10 mouse cellular contexts compared by ENCODE assay signal in the genomic region with DNA sequence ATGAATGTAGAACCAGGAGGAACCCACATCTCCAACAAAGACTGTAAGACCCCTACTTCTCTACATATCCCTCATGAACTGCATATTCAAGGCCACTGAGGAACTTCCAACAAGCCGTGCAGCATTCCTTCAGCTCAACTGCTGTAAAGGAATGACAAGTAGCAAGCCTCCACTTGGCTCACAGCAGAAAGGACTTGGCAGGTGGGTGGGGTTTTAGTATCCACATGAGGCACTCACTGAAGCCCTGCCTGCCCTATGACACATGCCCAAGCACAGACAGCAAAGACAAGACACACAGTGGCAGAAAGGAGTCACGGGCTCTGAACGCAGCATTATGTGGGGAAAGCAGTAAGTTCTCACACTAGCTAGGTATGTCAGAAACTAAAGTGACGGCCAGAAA. TPM values are rescaled to one million over a fixed set of nuclear protein-coding genes. Genes with fewer than 3 reads are reported as not detected.
DNase-seq lines count a peak whose midpoint lies in the region; ATAC-seq and TF ChIP-seq lines count a peak whose summit lies in the region.
"Had no signal": no experiment of that assay in that cellular context is flagged by ENCODE, and none has a peak within 500 bp of the region (broad histone marks: within the 10 kb centered on the region; RNA-seq: fewer than 3 reads in every experiment).

No protein-coding gene starts in this region.

- peak overlapping the region; percentile 17; the same call in 1 of the 2 replicates for H3K4me2 ChIP-seq in lung, postnatal 0 days (replicated peaks; ENCODE audit: low read depth, low read length)
- H3K4me2 ChIP-seq in liver, embryonic 11.5 days: no peak overlapping the region
- H3K4me2 ChIP-seq: liver, embryonic 15.5 days had no signal

- no peak overlapping the region for H3K4me3 ChIP-seq in lung, postnatal 0 days (ENCODE audit: low read depth, low read length)
- H3K4me3 ChIP-seq in liver, embryonic 11.5 days (ENCODE audit: low read depth, low read length): no peak overlapping the region
- H3K4me3 ChIP-seq: liver, embryonic 15.5 days had no signal

- in situ Hi-C loops in Patski (cut with MboI; ENCODE audit: low pct_unique_long_range_greater_than_20kb): no loop called here

- TF ChIP-seq EP300 in lung, postnatal 0 days (IDR thresholded peaks at IDR 0.05): peak; percentile 83

- peaks cover 18% of the 10 kb centered on the region; the same call in 1 of the 2 replicates for H3K4me1 ChIP-seq in lung, postnatal 0 days (ENCODE audit: insufficient read depth, low read depth, low read length)
- peaks cover 4% of the 10 kb centered on the region; the same call in 1 of the 2 replicates for H3K4me1 ChIP-seq in liver, embryonic 11.5 days (replicated peaks; ENCODE audit: control insufficient read depth, insufficient read depth, low read length)

- CTCF ChIA-PET in Patski (lab: Charles Lee): interaction anchor here (1.2 to 2.4 kb wide), 2 partner anchors 12 to 21 kb away, joined by 3 to 6 read pairs; no protein-coding TSS in a partner anchor

- H3K36me3 ChIP-seq in lung, postnatal 0 days (ENCODE audit: insufficient read depth, low read length): no peaks in the 10 kb centered on the region
- H3K36me3 ChIP-seq in liver, embryonic 11.5 days (ENCODE audit: control insufficient read depth, insufficient read depth, low read length): no peaks in the 10 kb centered on the region
- H3K36me3 ChIP-seq: liver, embryonic 15.5 days had no signal

- TF ChIP-seq CTCF in Patski (IDR thresholded peaks at IDR 0.05): no peak
- no peak for TF ChIP-seq CTCF in lung, postnatal 0 days (IDR thresholded peaks at IDR 0.05)

- H3K27me3 ChIP-seq in Patski: no peaks in the 10 kb centered on the region
- no peaks in the 10 kb centered on the region for H3K27me3 ChIP-seq in lung, postnatal 0 days (replicated peaks; ENCODE audit: insufficient read depth, low read length)
- no peaks in the 10 kb centered on the region for H3K27me3 ChIP-seq in liver, embryonic 11.5 days (replicated peaks; ENCODE audit: control insufficient read depth, insufficient read depth, low read length)
- H3K27me3 ChIP-seq: liver, embryonic 15.5 days had no signal

- WGBS in lung, postnatal 0 days: 50% methylated on average over 4 of the region's 4 CpGs
- WGBS in liver, embryonic 11.5 days: 83% methylated on average over 4 of the region's 4 CpGs

- intact Hi-C loops in heart, postnatal 14 days (cut with DNase I): no loop called here
- intact Hi-C loops in left cerebral cortex, postnatal 4 days (cut with DNase I): no loop called here

- H3K9ac ChIP-seq in lung, postnatal 0 days (replicated peaks; ENCODE audit: low read depth): no peak overlapping the region
- no peak overlapping the region for H3K9ac ChIP-seq in liver, embryonic 11.5 days (ENCODE audit: low read depth, low read length)
- H3K9ac ChIP-seq: liver, embryonic 15.5 days had no signal

- ATAC-seq in Patski: peak; percentile 87
- peak; percentile 83 for ATAC-seq in lung, postnatal 0 days
- no peak for ATAC-seq in liver, embryonic 11.5 days (replicated peaks; ENCODE audit: low FRiP score)
- ATAC-seq: forebrain, embryonic 16.5 days had no signal

- peak; percentile 58 for DNase-seq in Patski (ENCODE audit: low read depth, low spot score)
- peak; percentile 70 for DNase-seq in fat pad, adult 2 months (ENCODE audit: extremely low read depth, low read depth, low spot score)
- DNase-seq in heart, postnatal 14 days: peak; percentile 46 to 68
- DNase-seq in lung, postnatal 0 days (ENCODE audit: low spot score): peak; percentile 94
- no peak for DNase-seq in left cerebral cortex, adult 18-20 months (ENCODE audit: low spot score in 2 of 2)
- no peak for DNase-seq in right cerebral cortex, postnatal 14 days
- no peak for DNase-seq in liver, embryonic 11.5 days (ENCODE audit: low spot score)
- no peak for DNase-seq in left cerebral cortex, postnatal 4 days

- no peaks in the 10 kb centered on the region for H3K9me3 ChIP-seq in lung, postnatal 0 days (ENCODE audit: low read length)
- H3K9me3 ChIP-seq in liver, embryonic 11.5 days (ENCODE audit: control insufficient read depth, low read length): no peaks in the 10 kb centered on the region
- H3K9me3 ChIP-seq: liver, embryonic 15.5 days had no signal

- POLR2A ChIA-PET in Patski (lab: Charles Lee): interaction anchor here (0.6 to 1.4 kb wide), 2 partner anchors 13 to 16 kb away, joined by 3 read pairs; no protein-coding TSS in a partner anchor

- H3K27ac ChIP-seq in lung, postnatal 0 days (ENCODE audit: low read length): peak overlapping the region; percentile 92
- no peak overlapping the region for H3K27ac ChIP-seq in liver, embryonic 11.5 days (ENCODE audit: low read depth, low read length)
- H3K27ac ChIP-seq: liver, embryonic 15.5 days had no signal

RNA-seq across cellular contexts. Expression of a gene that starts 30.7 kb away (rescaled TPM):
- 21.6 TPM for polyA plus RNA-seq in Patski (2021)
- 10 to 100 TPM; 12.6 to 16.6 TPM for total RNA-seq in heart, postnatal 14 days (2021)
- polyA plus RNA-seq in lung, postnatal 0 days (2015; fragmentation: Nextera tagmentation; extraction: Ambion mirVana): 3.9 and 5.0 TPM in 2 replicates
- total RNA-seq in left cerebral cortex, adult 18-20 months (2021): 10 to 100 TPM; 39.4 to 44.2 TPM
- polyA plus RNA-seq in liver, embryonic 11.5 days (2014; fragmentation: Nextera tagmentation; extraction: Ambion mirVana): 5.8 and 6.0 TPM in 2 replicates
- 10 to 100 TPM; 23.0 to 26.9 TPM for total RNA-seq in left cerebral cortex, postnatal 4 days (2021)

RNA-seq across cellular contexts. Expression of a gene that starts 46.2 kb away (rescaled TPM):
- polyA plus RNA-seq in Patski (2021): not detected
- 1 to 10 TPM in 1 of 2 experiments, under 1 TPM in 1; 0.88 to 1.7 TPM for total RNA-seq in heart, postnatal 14 days (2021)
- 0.38 and 0.40 TPM in 2 replicates for polyA plus RNA-seq in lung, postnatal 0 days (2015; fragmentation: Nextera tagmentation; extraction: Ambion mirVana)
- not detected for total RNA-seq in left cerebral cortex, adult 18-20 months (2021)
- polyA plus RNA-seq in liver, embryonic 11.5 days (2014; fragmentation: Nextera tagmentation; extraction: Ambion mirVana): 0.23 and 0.95 TPM in 2 replicates
- not detected for total RNA-seq in left cerebral cortex, postnatal 4 days (2021)
- polyA plus RNA-seq: forebrain, embryonic 16.5 days had no signal

RNA-seq across cellular contexts. Expression of a gene that starts 58.0 kb away (rescaled TPM):
- 0.55 TPM for polyA plus RNA-seq in Patski (2021)
- 100 to 1,000 TPM in 1 of 2 experiments, 10 to 100 TPM in 1; 94.3 to 117 TPM for total RNA-seq in heart, postnatal 14 days (2021)
- 0.63 and 0.96 TPM in 2 replicates for polyA plus RNA-seq in lung, postnatal 0 days (2015; fragmentation: Nextera tagmentation; extraction: Ambion mirVana)
- total RNA-seq in left cerebral cortex, adult 18-20 months (2021): under 1 TPM; 0.21 to 0.28 TPM
- 0.68 and 1.5 TPM in 2 replicates for polyA plus RNA-seq in liver, embryonic 11.5 days (2014; fragmentation: Nextera tagmentation; extraction: Ambion mirVana)
- total RNA-seq in left cerebral cortex, postnatal 4 days (2021): under 1 TPM; 0.16 to 0.28 TPM

Comparison
In these comparisons a context has a peak if more than half of its experiments do, and no peak if none do; other contexts are left out.
1. DNase-seq: peak in Patski (single experiment), fat pad, adult 2 months (single experiment), heart, postnatal 14 days (2 of 2) and lung, postnatal 0 days (single experiment); none in left cerebral cortex, adult 18-20 months (0 of 2), right cerebral cortex, postnatal 14 days (single experiment), liver, embryonic 11.5 days (single experiment) and left cerebral cortex, postnatal 4 days (single experiment).
2. RNA of a gene that starts 58.0 kb away (total RNA-seq): 94.3 to 117 TPM in heart, postnatal 14 days; 0.16 to 0.28 TPM in left cerebral cortex, postnatal 4 days and 0.21 to 0.28 TPM in left cerebral cortex, adult 18-20 months; every median in the first group is over 10 times any median in the second.